21 mouse cellular contexts compared by ENCODE assay signal in genomic region chr11:74761011-74761705, GRCm38 (mm10). TPM values are rescaled to one million over a fixed set of nuclear protein-coding genes. Genes with fewer than 3 reads are reported as not detected.
A peak's percentile ranks its signal among the peaks of the same experiment; 100 is the strongest.
DNase-seq lines count a peak whose midpoint lies in the region; ATAC-seq and TF ChIP-seq lines count a peak whose summit lies in the region.
"Had no signal": no experiment of that assay in that cellular context is flagged by ENCODE, and none has a peak within 500 bp of the region (broad histone marks: within the 10 kb centered on the region; RNA-seq: fewer than 3 reads in every experiment).

No protein-coding gene starts in this region.

- H3K4me1 ChIP-seq in E14TG2a.4 (replicated peaks; ENCODE audit: low read depth, low read length) (peaks cover 57% of the 10 kb centered on the region), MEL (ENCODE audit: control insufficient read depth in 1 of 2, insufficient read depth in 2 of 2, low read length in 2 of 2) (no peaks in the 10 kb centered on the region)
- H3K4me1 ChIP-seq in liver, embryonic 12.5 days = no peaks in the 10 kb centered on the region
- H3K4me1 ChIP-seq: embryonic facial prominence, embryonic 12.5 days; forebrain, embryonic 15.5 days; hindbrain, embryonic 15.5 days had no signal

- whole genome bisulfite sequencing in liver, embryonic 12.5 days (ENCODE audit: insufficient replicate concordance) = 50% methylated on average over 12 of the region's 12 CpGs

- no peaks in the 10 kb centered on the region for H3K79me2 ChIP-seq in MEL (ENCODE audit: control insufficient read depth, insufficient read depth, low read length, poor library complexity)

- no peak for ATAC-seq in liver, embryonic 12.5 days
- no peak for ATAC-seq in frontal cortex, adult (ENCODE audit: low TSS enrichment)
- ATAC-seq: CD4-positive, CD25-positive, alpha-beta regulatory T cell, adult 4 months; forebrain, embryonic 15.5 days; intestine, embryonic 16.5 days had no signal

- no peaks in the 10 kb centered on the region for H3K27me3 ChIP-seq in E14TG2a.4 (ENCODE audit: insufficient read depth, low read length)
- H3K27me3 ChIP-seq in MEL (ENCODE audit: control insufficient read depth in 1 of 2, insufficient read depth in 2 of 2, low read length in 2 of 2) = no peaks in the 10 kb centered on the region; a peak in 1 of 4 replicates
- no peaks in the 10 kb centered on the region for H3K27me3 ChIP-seq in liver, embryonic 12.5 days (replicated peaks)
- H3K27me3 ChIP-seq: embryonic facial prominence, embryonic 12.5 days; forebrain, embryonic 15.5 days; heart, embryonic 13.5 days; hindbrain, embryonic 15.5 days had no signal

- H3K9me3 ChIP-seq in E14TG2a.4 (ENCODE audit: low read length) = no peaks in the 10 kb centered on the region
- H3K9me3 ChIP-seq in MEL (replicated peaks; ENCODE audit: insufficient read depth, low read length) = no peaks in the 10 kb centered on the region
- H3K9me3 ChIP-seq in liver, embryonic 12.5 days (replicated peaks) = no peaks in the 10 kb centered on the region
- H3K9me3 ChIP-seq: embryonic facial prominence, embryonic 12.5 days; forebrain, embryonic 15.5 days; G1E; heart, embryonic 13.5 days; hindbrain, embryonic 15.5 days had no signal

- no peak for TF ChIP-seq CTCF in E14TG2a.4 (conservative IDR thresholded peaks at IDR 0.05; ENCODE audit: low read length)
- no peak for TF ChIP-seq CTCF in MEL (IDR thresholded peaks at IDR 0.05 in 2 of 3, conservative IDR thresholded peaks at IDR 0.05 in 1 of 3; ENCODE audit: control insufficient read depth in 1 of 3, insufficient read depth in 1 of 3, low read depth in 2 of 3, low read length in 3 of 3, poor library complexity in 1 of 3, severe bottlenecking in 1 of 3)

- no peak for TF ChIP-seq RAD21 in MEL (IDR thresholded peaks at IDR 0.05; ENCODE audit: low read depth, low read length)

- DNase-seq in kidney, adult 9 months = peak; percentile 69
- DNase-seq in kidney, postnatal 14 days = no peak
- DNase-seq in MEL (ENCODE audit: low read depth, low spot score) = peak; percentile 26
- DNase-seq in testis, postnatal 14 days (ENCODE audit: low spot score) = peak; percentile 76
- DNase-seq: adrenal gland, adult 8-10 months; adrenal gland, postnatal 36 days; B cell, adult 2 months; cerebellum, adult 2 months; cerebellum, postnatal 10 days; gastrocnemius, postnatal 10 days; heart, postnatal 36 days had no signal

- H3K9ac ChIP-seq in MEL (ENCODE audit: control insufficient read depth, low read depth, low read length, poor library complexity, severe bottlenecking) = no peak overlapping the region
- no peak overlapping the region for H3K9ac ChIP-seq in liver, embryonic 12.5 days
- H3K9ac ChIP-seq: embryonic facial prominence, embryonic 12.5 days; forebrain, embryonic 15.5 days; heart, embryonic 13.5 days; hindbrain, embryonic 15.5 days had no signal

- TF ChIP-seq POLR2A in MEL (IDR thresholded peaks at IDR 0.05; ENCODE audit: control insufficient read depth in 1 of 2, insufficient read depth in 1 of 2, low read depth in 1 of 2, low read length in 2 of 2, poor library complexity in 1 of 2) = no peak

- TF ChIP-seq EP300 in MEL (IDR thresholded peaks at IDR 0.05; ENCODE audit: low read depth in 1 of 2, low read length in 2 of 2) = no peak

- H3K36me3 ChIP-seq in E14TG2a.4 (ENCODE audit: insufficient read depth, low read length) (no peaks in the 10 kb centered on the region), MEL (ENCODE audit: control insufficient read depth in 1 of 2, insufficient read depth in 2 of 2, low read length in 2 of 2) (no peaks in the 10 kb centered on the region)
- H3K36me3 ChIP-seq in liver, embryonic 12.5 days = no peaks in the 10 kb centered on the region
- H3K36me3 ChIP-seq: embryonic facial prominence, embryonic 12.5 days; forebrain, embryonic 15.5 days; G1E; heart, embryonic 13.5 days; hindbrain, embryonic 15.5 days had no signal

- H3K4me2 ChIP-seq in liver, embryonic 12.5 days = no peak overlapping the region
- H3K4me2 ChIP-seq: embryonic facial prominence, embryonic 12.5 days; forebrain, embryonic 15.5 days; heart, embryonic 13.5 days; hindbrain, embryonic 15.5 days had no signal

- no peak overlapping the region for H3K27ac ChIP-seq in MEL (ENCODE audit: control insufficient read depth, low read depth, low read length)
- no peak overlapping the region for H3K27ac ChIP-seq in liver, embryonic 12.5 days
- H3K27ac ChIP-seq: embryonic facial prominence, embryonic 12.5 days; forebrain, embryonic 15.5 days; heart, embryonic 13.5 days; hindbrain, embryonic 15.5 days had no signal

- H3K4me3 ChIP-seq in E14TG2a.4 (replicated peaks; ENCODE audit: low read length) = peak overlapping the region; percentile 8; the same call in 1 of the 2 replicates
- H3K4me3 ChIP-seq in MEL (ENCODE audit: control insufficient read depth in 1 of 2, insufficient read depth in 1 of 2, low read depth in 2 of 2, low read length in 2 of 2) = no peak overlapping the region
- H3K4me3 ChIP-seq in liver, embryonic 12.5 days = no peak overlapping the region
- H3K4me3 ChIP-seq: embryonic facial prominence, embryonic 12.5 days; forebrain, embryonic 15.5 days; heart, embryonic 13.5 days; hindbrain, embryonic 15.5 days had no signal

TF ChIP-seq in MEL, 35 proteins besides CTCF, POLR2A, EP300 and RAD21:
- TF ChIP-seq ZC3H11A (IDR thresholded peaks at IDR 0.05; ENCODE audit: low read depth, low read length) = no peak
- no peak for TF ChIP-seq MXI1 (IDR thresholded peaks at IDR 0.05; ENCODE audit: low read depth, low read length)
- no peak for TF ChIP-seq MYB (IDR thresholded peaks at IDR 0.05; ENCODE audit: low read depth, low read length)
- TF ChIP-seq ETS1 (IDR thresholded peaks at IDR 0.05; ENCODE audit: low read depth, low read length) = no peak
- no peak for TF ChIP-seq GABPA (IDR thresholded peaks at IDR 0.05; ENCODE audit: low read depth, low read length)
- no peak for TF ChIP-seq USF2 (IDR thresholded peaks at IDR 0.05; ENCODE audit: borderline replicate concordance in 1 of 2, insufficient read depth in 1 of 2, low read depth in 1 of 2, low read length in 2 of 2)
- no peak for TF ChIP-seq NRF1 (IDR thresholded peaks at IDR 0.05; ENCODE audit: insufficient read depth, low read depth, low read length, poor library complexity, severe bottlenecking)
- no peak for TF ChIP-seq TCF12 (IDR thresholded peaks at IDR 0.05; ENCODE audit: low read depth, low read length)

RNA-seq across cellular contexts. Expression of gene Mettl16, which starts 9.5 kb away (rescaled TPM):
- 110 and 116 TPM in 2 replicates for total RNA-seq in MEL (2012; rRNA removed)
- 10 to 100 TPM in 1 of 2 experiments, not detected in 1; 76.3 TPM for polyA plus RNA-seq in MEL (2012; ENCODE audit: insufficient read depth in 1 of 2, insufficient read length in 2 of 2, low read depth in 1 of 2, low replicate concordance in 2 of 2, missing spikeins in 1 of 2)
- 44.3 and 46.6 TPM in 2 replicates for polyA plus RNA-seq in liver, embryonic 12.5 days (2016; fragmentation: Nextera tagmentation; extraction: Ambion mirVana)

RNA-seq across cellular contexts. Expression of gene Pafah1b1, which starts 36.7 kb away (rescaled TPM):
- total RNA-seq in MEL (2012; rRNA removed) = 65.8 and 67.4 TPM in 2 replicates
- polyA plus RNA-seq in MEL (2012; ENCODE audit: insufficient read depth in 1 of 2, insufficient read length in 2 of 2, low read depth in 1 of 2, low replicate concordance in 2 of 2, missing spikeins in 1 of 2) = 10 to 100 TPM in 1 of 2 experiments, not detected in 1; 54.5 TPM
- polyA plus RNA-seq in liver, embryonic 12.5 days (2016; fragmentation: Nextera tagmentation; extraction: Ambion mirVana) = 54.3 and 54.7 TPM in 2 replicates
